Mouse (Mus musculus) spleen, adult 2 months (tissue): ENCODE data around the gene Tradd. TPM values are rescaled to one million over a fixed set of nuclear protein-coding genes. Genes with fewer than 3 reads are reported as not detected.

Source experiments
- DNase-seq, 2 experiments: peaks; one replicate each; pipeline versions ENCODE4 v3.0.0 to v3.0.0-alpha.2; 2012 to 2021; ENCODE audit warnings: low spot score in 2 of 2, low read depth in 1 of 2
- H3K27ac ChIP-seq: fragments of 200-500 bp; 2 replicates; pipeline ENCODE4 v1.5.1; 2012; ENCODE audit warnings: low read length, inconsistent platforms; ENCODE audit not compliant: insufficient read depth
- H3K27me3 ChIP-seq: fragments of 200-500 bp; 2 replicates; pipeline ENCODE4 v1.6.1; 2012; ENCODE audit warnings: mild to moderate bottlenecking, moderate library complexity, low read length, inconsistent platforms; ENCODE audit not compliant: control insufficient read depth, insufficient read depth
- H3K36me3 ChIP-seq: fragments of 200-500 bp; 2 replicates; pipeline ENCODE4 v1.6.1; 2012; ENCODE audit warnings: mild to moderate bottlenecking, low read length, inconsistent platforms; ENCODE audit not compliant: control insufficient read depth, insufficient read depth
- H3K4me1 ChIP-seq: fragments of 200-500 bp; 2 replicates; pipeline ENCODE4 v1.6.1; 2011; ENCODE audit warnings: inconsistent platforms; ENCODE audit not compliant: control insufficient read depth, insufficient read depth, insufficient read length
- H3K4me3 ChIP-seq: fragments of 200-500 bp; 2 replicates; pipeline ENCODE4 v1.5.1; 2011; ENCODE audit warnings: mild to moderate bottlenecking, inconsistent platforms; ENCODE audit not compliant: insufficient read depth, insufficient read length; ENCODE audit errors: extremely low read depth
- CTCF ChIP-seq: fragments of 200-500 bp; IDR thresholded peaks from 2 replicates; pipeline ENCODE4 v1.5.1; 2011; ENCODE audit warnings: mild to moderate bottlenecking, inconsistent platforms; ENCODE audit not compliant: insufficient read depth, insufficient read length, insufficient replicate concordance; ENCODE audit errors: extremely low read depth
- POLR2A ChIP-seq: fragments of 200-500 bp; IDR thresholded peaks from 2 replicates; pipeline ENCODE4 v1.6.1; 2011; ENCODE audit warnings: low read depth, low read length, inconsistent platforms
- WGBS: fragments of 180-500 bp; shearing (Covaris S2); methylation state at CpG from one replicate; pipeline ENCODE4 v1.1.7; 2018; 5-methylcytosine and 5-hydroxymethylcytosine counted together
- polyA plus RNA-seq: library from polyadenylated mRNA; depleted of rRNA; stranded (reverse); fragments of >200 nt; gene quantifications from 2 replicates; pipeline ENCODE4 v1.2.3, GENCODE M21; 2012

Tradd gene
- polyA plus RNA-seq, 1 experiment, result 28.1 TPM

DNA sequence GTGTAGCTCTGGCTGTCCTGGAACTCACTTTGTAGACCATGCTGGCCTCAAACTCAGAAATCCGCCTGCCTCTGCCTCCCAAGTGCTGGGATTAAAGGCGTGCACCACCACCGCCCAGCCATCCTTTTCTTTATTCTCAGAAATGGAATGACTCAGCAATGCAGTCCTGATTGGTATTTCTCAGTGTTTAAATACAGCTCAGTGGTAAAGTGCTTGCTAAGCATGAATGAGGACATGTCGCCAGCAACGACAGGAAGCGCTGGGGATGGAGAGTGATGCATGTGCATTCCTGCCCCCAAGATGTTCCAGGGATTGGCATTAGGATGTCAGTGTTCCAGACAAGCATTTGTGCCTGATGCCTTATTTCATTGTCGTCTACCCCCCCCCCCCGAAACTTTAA is 39.0 kb upstream of the Tradd start:
- no peak for TF ChIP-seq POLR2A
- no peak for TF ChIP-seq CTCF
- Histone ChIP-seq H3K4me3 (no peak overlapping the region), H3K4me1 (peaks cover 6% of the 10 kb centered on the region; the same call in 1 of the 2 replicates), H3K36me3 (peaks cover 37% of the 10 kb centered on the region), H3K27me3 (no peaks in the 10 kb centered on the region), H3K27ac (no peak overlapping the region)
- DNase-seq, result no peak
- WGBS, result 73% methylated on average over 8 of the region's 8 CpGs

DNA sequence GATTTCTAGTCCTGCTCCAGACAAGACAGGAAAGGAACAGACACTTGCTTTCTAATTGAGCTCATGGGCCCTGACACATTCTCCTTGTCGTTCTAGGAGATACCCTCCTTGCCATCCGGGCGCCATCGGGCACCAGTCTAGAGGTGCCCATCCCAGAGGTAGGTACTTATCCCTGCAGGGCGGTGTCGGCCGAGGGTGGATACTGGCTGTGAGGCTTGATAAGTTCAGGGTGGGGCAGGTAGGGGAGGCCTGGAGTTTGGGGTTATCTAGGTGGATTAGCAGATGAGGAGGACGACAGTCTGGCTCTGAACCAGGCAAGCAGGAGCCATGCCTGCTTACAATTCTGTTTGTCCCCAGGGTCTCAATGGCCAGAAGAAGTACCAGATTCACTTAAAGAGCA is 35.6 kb upstream of the Tradd start:
- peaks cover 10% of the 10 kb centered on the region; the same call in 1 of the 2 replicates for H3K4me1 ChIP-seq
- no peak overlapping the region; the same call in 1 of the 2 replicates for H3K27ac ChIP-seq
- no peaks in the 10 kb centered on the region for H3K27me3 ChIP-seq
- WGBS, result 85% methylated on average over 8 of the region's 8 CpGs
- no peak for DNase-seq
- no peak for TF ChIP-seq CTCF
- no peak for TF ChIP-seq POLR2A
- H3K4me3 ChIP-seq, result no peak overlapping the region
- H3K36me3 ChIP-seq, result peaks cover 37% of the 10 kb centered on the region

DNA sequence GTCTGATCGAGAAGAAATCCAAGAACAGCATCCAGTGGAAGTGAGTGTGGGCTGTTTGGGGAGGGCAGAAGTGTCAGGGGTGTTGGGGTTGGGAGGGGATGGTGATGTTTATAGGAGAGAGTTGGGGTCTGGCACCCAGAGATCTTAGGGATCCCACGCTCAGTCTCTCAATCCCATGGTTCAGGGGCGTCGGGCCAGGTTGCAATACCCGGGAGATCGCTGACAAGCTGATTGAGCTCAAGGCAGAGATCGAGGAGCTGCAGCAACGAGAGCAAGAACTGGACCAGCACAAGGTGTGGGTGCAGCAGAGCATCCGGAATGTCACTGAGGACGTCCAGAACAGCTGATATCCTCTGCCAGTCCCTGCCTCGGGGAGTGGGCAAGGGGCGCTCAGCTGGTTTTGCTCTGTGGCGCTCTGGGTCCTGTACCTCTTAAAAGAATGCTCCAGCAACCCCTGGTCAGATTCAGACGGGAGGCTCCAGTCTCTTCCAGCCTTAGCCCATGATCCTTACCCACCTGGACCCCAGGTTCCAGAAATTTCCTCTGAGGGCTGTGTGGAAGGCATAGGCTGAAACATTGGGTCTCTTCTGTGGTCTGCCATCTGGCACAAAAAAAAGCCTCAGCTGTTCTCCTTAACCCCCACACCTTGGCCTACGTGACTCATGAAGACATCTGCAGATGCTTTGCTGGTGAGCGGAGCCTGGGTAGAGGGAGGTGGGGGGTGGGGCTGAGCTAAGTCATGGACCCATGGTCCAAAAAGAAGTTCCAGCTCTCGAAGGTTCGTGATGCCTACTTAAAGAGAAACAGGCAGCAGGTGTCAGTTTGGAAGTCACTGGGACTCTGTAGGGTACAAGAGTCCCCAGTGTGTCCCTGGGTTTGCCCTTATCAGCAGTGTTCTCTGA is 34.2 kb upstream of the Tradd start:
- no peak for TF ChIP-seq POLR2A
- TF ChIP-seq CTCF, result no peak
- no peak for DNase-seq

DNA sequence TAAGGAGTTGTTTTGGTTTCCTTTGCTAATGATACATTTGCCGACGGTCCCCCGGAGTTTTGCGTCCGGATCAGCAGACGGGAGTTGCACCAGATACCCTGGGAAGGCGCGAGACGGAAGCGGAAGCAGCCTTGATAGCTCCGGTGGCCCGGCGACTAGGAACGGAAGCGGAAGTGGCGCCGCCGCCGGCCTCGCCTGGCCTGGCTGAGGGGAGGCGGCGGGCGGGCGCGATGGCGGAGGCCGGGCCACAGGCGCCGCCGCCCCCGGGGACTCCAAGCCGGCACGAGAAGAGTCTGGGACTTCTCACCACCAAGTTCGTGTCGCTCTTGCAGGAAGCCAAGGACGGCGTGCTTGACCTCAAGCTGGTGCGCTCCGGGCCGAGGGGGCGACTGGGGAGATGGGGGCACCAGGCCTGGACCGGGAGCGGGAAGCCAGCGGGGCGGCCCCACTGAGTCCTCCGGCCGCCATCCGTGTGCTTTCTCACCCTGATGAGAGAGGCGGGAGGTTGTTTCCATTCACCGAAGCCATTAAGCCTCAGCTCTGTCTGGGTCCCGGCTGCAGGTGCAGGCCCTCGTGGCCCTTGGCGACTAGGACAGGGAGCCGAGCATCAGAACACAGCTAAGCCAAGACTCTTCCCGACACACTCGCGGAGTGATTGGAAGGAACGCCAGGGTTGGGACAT is 33.2 kb upstream of the Tradd start, which contains the start of gene E2f4:
E2f4 (plus strand) TSS at position 153 of the 682 bp plus-strand sequence.
- peaks cover 24% of the 10 kb centered on the region for H3K36me3 ChIP-seq
- H3K27ac ChIP-seq, result peak within 1 kb of the TSS; percentile 58
- no peaks in the 10 kb centered on the region for H3K27me3 ChIP-seq
- DNase-seq, result peak; percentile 71 to 90
- peaks cover 10% of the 10 kb centered on the region; the same call in 1 of the 2 replicates for H3K4me1 ChIP-seq
- H3K4me3 ChIP-seq, result peak within 1 kb of the TSS; percentile 88
- peak; percentile 44 for TF ChIP-seq POLR2A
- no peak for TF ChIP-seq CTCF
- WGBS, result 1% methylated on average over 58 of the region's 58 CpGs

More for the DNA sequence above, 34.2 kb upstream of the Tradd start:
- Histone ChIP-seq H3K36me3 (peaks cover 30% of the 10 kb centered on the region), H3K27me3 (no peaks in the 10 kb centered on the region), H3K4me1 (peaks cover 10% of the 10 kb centered on the region; the same call in 1 of the 2 replicates), H3K27ac (no peak overlapping the region; the same call in 1 of the 2 replicates), H3K4me3 (peak overlapping the region; percentile 88)
- 48% methylated on average over 18 of the region's 18 CpGs for WGBS

DNA sequence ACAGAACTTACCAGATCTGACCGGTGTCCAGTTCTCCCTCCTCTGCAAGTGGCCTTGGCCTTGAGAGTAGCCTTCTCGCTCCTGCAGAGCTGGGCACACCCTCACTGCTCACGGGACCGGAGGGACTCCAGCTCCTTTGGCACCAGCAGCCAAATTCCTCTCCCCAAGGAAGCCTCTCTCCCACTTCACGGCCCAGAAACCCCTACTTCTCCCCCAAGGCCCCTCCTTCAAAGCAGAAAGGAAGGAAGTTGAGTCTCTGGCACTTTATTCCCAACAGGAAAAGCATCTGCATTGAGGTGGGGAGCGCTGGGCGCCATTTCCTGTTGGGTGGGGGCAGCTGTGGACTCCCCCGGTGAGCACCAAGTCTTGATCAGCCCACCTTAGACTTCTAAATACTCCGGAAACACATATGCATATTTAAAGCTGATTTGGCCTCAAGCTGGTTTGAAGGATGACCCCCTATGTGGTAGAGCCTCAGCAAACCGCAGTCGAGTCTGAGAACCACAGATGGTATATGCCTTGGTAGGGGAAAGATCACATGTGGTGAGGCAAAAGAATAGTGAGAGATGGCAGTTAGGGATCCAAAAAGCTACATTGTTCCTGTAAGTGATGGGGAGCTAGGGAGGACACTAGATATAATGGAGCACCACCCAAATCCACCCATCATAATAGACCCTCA is 31.6 kb upstream of the Tradd start, which contains the start of gene Exoc3l:
Exoc3l (minus strand) TSS at position 207 of the 679 bp plus-strand sequence.
- no peak for DNase-seq
- H3K27ac ChIP-seq, result peak within 1 kb of the TSS; percentile 11; the same call in 1 of the 2 replicates
- H3K4me3 ChIP-seq, result peak within 1 kb of the TSS; percentile 2; the same call in 1 of the 2 replicates

DNA sequence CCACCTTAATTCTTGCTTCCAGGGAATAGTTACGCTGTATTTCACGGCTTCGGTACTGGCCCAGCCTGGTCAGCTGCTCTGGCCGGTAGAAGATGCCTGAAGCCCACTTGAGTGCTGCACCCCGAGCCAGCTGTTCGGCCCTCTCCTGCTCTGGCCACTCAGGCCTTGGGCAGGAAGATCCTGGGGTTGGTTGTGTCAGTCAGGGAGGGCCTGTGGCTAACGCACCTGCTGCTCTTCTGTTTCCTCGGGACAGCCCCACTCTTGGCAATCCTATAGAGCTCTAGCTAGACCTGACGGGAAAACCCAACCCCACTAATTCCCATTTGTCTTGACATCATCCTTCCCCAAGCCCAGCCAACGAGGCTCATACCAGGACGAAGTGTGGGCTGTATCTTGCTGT is 30.8 kb upstream of the Tradd start:
- peaks cover 7% of the 10 kb centered on the region for H3K36me3 ChIP-seq
- no peak for DNase-seq
- TF ChIP-seq CTCF, result no peak
- no peak for TF ChIP-seq POLR2A
- H3K27me3 ChIP-seq, result no peaks in the 10 kb centered on the region
- H3K27ac ChIP-seq, result peak overlapping the region; percentile 11; the same call in 1 of the 2 replicates
- WGBS, result 67% methylated on average over 11 of the region's 11 CpGs
- H3K4me1 ChIP-seq, result peaks cover 15% of the 10 kb centered on the region
- peak overlapping the region; percentile 2; the same call in 1 of the 2 replicates for H3K4me3 ChIP-seq

More for the DNA sequence above, 31.6 kb upstream of the Tradd start, which contains the start of gene Exoc3l:
- TF ChIP-seq CTCF, result no peak
- 17% methylated on average over 11 of the region's 11 CpGs for whole genome bisulfite sequencing
- H3K27me3 ChIP-seq, result no peaks in the 10 kb centered on the region
- peaks cover 10% of the 10 kb centered on the region; the same call in 1 of the 2 replicates for H3K4me1 ChIP-seq
- H3K36me3 ChIP-seq, result peaks cover 11% of the 10 kb centered on the region
